14 mouse cellular contexts compared by ENCODE assay signal in genomic region chr2:127742637-127743036, GRCm38 (mm10). TPM values are rescaled to one million over a fixed set of nuclear protein-coding genes. Genes with fewer than 3 reads are reported as not detected.
"Had no signal": no experiment of that assay in that cellular context is flagged by ENCODE, and none has a peak within 500 bp of the region (broad histone marks: within the 10 kb centered on the region; RNA-seq: fewer than 3 reads in every experiment).

No protein-coding gene starts in this region.

- H3K9me3 ChIP-seq: liver, embryonic 13.5 days; midbrain, embryonic 13.5 days had no signal

- H3K9ac ChIP-seq: liver, embryonic 13.5 days; liver, postnatal 0 days; midbrain, embryonic 13.5 days had no signal

- H3K4me3 ChIP-seq: layer of hippocampus, adult 2 months; liver, embryonic 13.5 days; midbrain, embryonic 13.5 days had no signal

- H3K36me3 ChIP-seq: liver, embryonic 13.5 days had no signal

- ATAC-seq: hindbrain, embryonic 16.5 days; inflammation-experienced regulatory T-cells, adult 6 months; liver, postnatal 0 days; midbrain, embryonic 13.5 days had no signal

- H3K27me3 ChIP-seq: liver, embryonic 13.5 days; midbrain, embryonic 13.5 days had no signal

- H3K27ac ChIP-seq: layer of hippocampus, adult 2 months; liver, embryonic 13.5 days; midbrain, embryonic 13.5 days had no signal

- H3K4me1 ChIP-seq: liver, embryonic 13.5 days; midbrain, embryonic 13.5 days had no signal

- DNase-seq: kidney, adult 18-20 months; kidney, postnatal 10 days; kidney, postnatal 4 days; liver; liver, embryonic 13.5 days; liver, postnatal 0 days; right cerebral cortex, adult 18-20 months; right cerebral cortex, postnatal 25 days; thymus, adult 2 months; thymus, postnatal 25 days had no signal

- H3K4me2 ChIP-seq: liver, embryonic 13.5 days; midbrain, embryonic 13.5 days had no signal

RNA-seq across cellular contexts. Expression of gene Mall, which starts 12.9 kb away (rescaled TPM):
- polyA plus RNA-seq: inflammation-experienced regulatory T-cells, adult 6 months had no signal
